Mouse (Mus musculus) thymus, adult 2 months (tissue): ENCODE measurements at regions not wholly inside any gene's neighbourhood (a gene's known extent, or its start where the extent isn't known, plus 50 kb on each side); places are given as distances from the start of the nearest gene placed in this dataset.

Experiments
- DNase-seq: peaks from one replicate; pipeline ENCODE4 v3.0.0; 2021
- H3K27ac ChIP-seq: fragments of 200-500 bp; 2 replicates; pipeline ENCODE4 v1.5.1; 2012; ENCODE audit warnings: low read length, control low read depth; ENCODE audit not compliant: control insufficient read depth, insufficient read depth
- H3K27me3 ChIP-seq: fragments of 200-500 bp; 2 replicates; pipeline ENCODE4 v1.6.1; 2012; ENCODE audit warnings: mild to moderate bottlenecking, low read length, moderate library complexity, mixed read lengths; ENCODE audit not compliant: control insufficient read depth, insufficient read depth
- H3K36me3 ChIP-seq: fragments of 200-500 bp; 2 replicates; pipeline ENCODE4 v1.6.1; 2012; ENCODE audit warnings: mild to moderate bottlenecking, low read length, moderate library complexity; ENCODE audit not compliant: control insufficient read depth, insufficient read depth
- H3K4me1 ChIP-seq: fragments of 200-500 bp; replicated peaks from 2 replicates; pipeline ENCODE4 v1.6.1; 2012; ENCODE audit warnings: low read length; ENCODE audit not compliant: control insufficient read depth, insufficient read depth
- H3K4me3 ChIP-seq: fragments of 200-500 bp; 2 replicates; pipeline ENCODE4 v1.5.1; 2012; ENCODE audit warnings: mild to moderate bottlenecking, low read length, control low read depth, moderate library complexity; ENCODE audit not compliant: control insufficient read depth, insufficient read depth
- CTCF ChIP-seq: fragments of 200-500 bp; IDR thresholded peaks from 2 replicates; pipeline ENCODE4 v1.5.1; 2012; ENCODE audit warnings: mild to moderate bottlenecking, control low read depth, low read length, moderate library complexity, borderline replicate concordance; ENCODE audit not compliant: control insufficient read depth, poor library complexity, insufficient read depth; ENCODE audit errors: extremely low read depth
- POLR2A ChIP-seq: fragments of 200-500 bp; IDR thresholded peaks from 2 replicates; pipeline ENCODE4 v1.6.1; 2012; ENCODE audit warnings: mild to moderate bottlenecking, low read length, control low read depth, moderate library complexity; ENCODE audit not compliant: control insufficient read depth, poor library complexity, insufficient read depth; ENCODE audit errors: extremely low read depth
- WGBS: fragments of 180-500 bp; shearing (Covaris S2); methylation state at CpG from one replicate; pipeline ENCODE4 v1.1.7; 2018; 5-methylcytosine and 5-hydroxymethylcytosine counted together

DNA sequence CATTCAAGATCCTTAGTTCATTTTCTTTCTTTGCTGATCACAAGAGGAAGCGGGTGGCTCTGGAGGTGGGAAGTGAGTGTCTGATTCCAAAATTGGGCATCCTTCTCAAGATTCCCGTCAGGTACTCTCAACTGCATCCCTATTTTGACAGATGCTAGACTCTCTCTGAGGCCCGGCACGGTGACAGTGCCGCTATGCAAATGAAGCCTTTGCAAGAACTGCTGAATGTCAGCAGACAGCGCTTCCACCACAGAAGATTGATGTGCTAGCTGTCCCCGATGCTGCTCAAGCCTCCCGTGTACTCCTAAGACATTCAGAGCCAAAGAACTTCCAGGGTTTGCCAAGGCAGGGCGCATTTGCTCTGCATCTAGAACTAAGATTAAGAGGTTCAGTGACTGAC lies 50.9 kb upstream of the Cpne4 start:
- Histone ChIP-seq H3K27me3 (no peaks in the 10 kb centered on the region), H3K4me3 (no peak overlapping the region), H3K4me1 (no peaks in the 10 kb centered on the region), H3K27ac (no peak overlapping the region), H3K36me3 (no peaks in the 10 kb centered on the region)
- no peak for TF ChIP-seq POLR2A
- no peak for TF ChIP-seq CTCF
- DNase-seq: no peak
- 87% methylated on average over 9 of the region's 9 CpGs for WGBS

DNA sequence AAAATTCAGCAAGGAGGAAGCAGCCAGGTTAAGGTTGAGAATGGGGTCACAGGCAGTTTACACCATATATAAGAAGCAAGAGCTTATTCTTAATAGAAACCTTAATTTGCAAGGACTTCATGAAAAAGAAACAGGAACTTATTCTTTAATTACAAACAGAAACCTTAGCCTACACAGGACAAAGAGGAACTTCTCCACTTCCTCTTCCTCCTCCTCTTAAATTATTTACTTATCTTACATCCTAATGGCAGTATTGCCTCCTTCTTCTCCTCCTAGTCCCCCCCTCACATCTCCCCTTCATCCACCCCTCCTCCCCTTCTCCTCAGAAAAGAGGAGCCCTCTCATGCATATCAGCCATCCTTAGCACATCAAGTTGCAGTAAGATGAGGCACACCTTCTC lies 56.4 kb upstream of the Cpne4 start:
- Histone ChIP-seq H3K27ac (no peak overlapping the region), H3K27me3 (no peaks in the 10 kb centered on the region), H3K4me1 (no peaks in the 10 kb centered on the region), H3K4me3 (no peak overlapping the region), H3K36me3 (no peaks in the 10 kb centered on the region)
- no peak for DNase-seq
- TF ChIP-seq POLR2A (no peak), CTCF (no peak)

DNA sequence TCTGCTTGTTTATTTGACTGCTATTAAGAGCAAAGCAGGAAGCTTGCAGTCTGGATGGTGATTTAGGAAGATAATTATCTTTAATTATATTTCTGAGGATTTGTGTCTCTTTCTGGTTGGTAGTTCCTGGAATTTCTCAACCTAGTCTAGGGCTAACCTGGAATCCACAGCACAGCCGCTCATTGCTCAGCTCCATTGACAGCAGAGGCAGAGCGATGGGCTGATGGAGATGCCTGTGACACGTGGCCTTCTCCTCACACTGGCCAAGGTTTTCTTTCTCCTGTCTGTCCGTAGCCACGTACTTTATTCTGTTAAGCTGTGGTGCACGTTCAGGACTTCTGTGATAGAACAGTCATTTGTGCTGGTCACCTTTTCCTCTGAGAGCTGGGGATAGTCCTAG lies 57.7 kb upstream of the Cpne4 start:
- Histone ChIP-seq H3K36me3 (no peaks in the 10 kb centered on the region), H3K27me3 (no peaks in the 10 kb centered on the region), H3K4me1 (no peaks in the 10 kb centered on the region), H3K27ac (no peak overlapping the region), H3K4me3 (no peak overlapping the region)
- no peak for DNase-seq
- WGBS: 75% methylated on average over 6 of the region's 6 CpGs
- TF ChIP-seq CTCF: no peak
- no peak for TF ChIP-seq POLR2A

DNA sequence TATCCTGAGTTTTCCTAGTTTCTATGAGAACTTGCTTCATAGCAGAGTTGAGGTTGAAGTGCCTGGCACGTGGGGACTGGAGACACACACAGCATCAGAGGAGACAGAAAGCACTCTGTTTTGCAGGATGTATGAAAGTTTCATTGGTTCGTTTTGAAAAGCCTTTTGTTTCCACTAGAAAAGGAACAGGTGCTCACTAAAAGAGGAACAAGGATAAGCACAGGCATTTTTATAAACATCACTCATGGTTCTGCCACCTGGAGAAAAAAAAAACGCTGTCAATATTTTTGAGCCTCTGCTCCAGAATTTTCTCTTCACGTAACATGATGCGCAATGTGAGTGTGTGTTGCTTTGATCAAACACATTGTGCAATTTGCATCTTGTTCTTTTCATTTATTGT lies 64.6 kb upstream of the Cpne4 start:
- no peaks in the 10 kb centered on the region for H3K36me3 ChIP-seq
- TF ChIP-seq CTCF (no peak), POLR2A (no peak)
- no peak for DNase-seq
- H3K4me3 ChIP-seq: no peak overlapping the region
- no peak overlapping the region for H3K27ac ChIP-seq
- no peaks in the 10 kb centered on the region for H3K4me1 ChIP-seq
- H3K27me3 ChIP-seq: no peaks in the 10 kb centered on the region
- 47% methylated on average over 5 of the region's 5 CpGs for WGBS

DNA sequence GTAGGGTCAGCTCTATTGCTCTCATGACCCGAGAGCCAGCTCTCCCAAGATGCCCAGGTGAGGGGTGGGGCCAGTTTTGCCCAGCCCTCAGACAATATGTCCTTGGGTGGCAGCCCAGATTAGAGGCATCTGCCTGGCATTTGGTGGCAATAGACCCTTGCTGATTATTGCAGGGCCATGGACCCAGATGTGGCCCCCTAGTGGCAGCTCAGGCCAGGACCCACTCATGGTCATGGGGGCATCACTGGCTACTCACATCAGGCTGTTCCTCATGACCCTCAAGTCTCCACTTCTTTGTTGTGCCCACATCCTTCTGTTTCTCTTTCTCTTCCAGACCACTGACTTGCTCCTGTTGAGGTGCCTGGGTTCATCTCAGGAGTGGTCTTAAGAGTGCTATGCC lies 66.4 kb upstream of the Cpne4 start:
- Histone ChIP-seq H3K36me3 (no peaks in the 10 kb centered on the region), H3K4me3 (no peak overlapping the region), H3K27me3 (no peaks in the 10 kb centered on the region), H3K4me1 (no peaks in the 10 kb centered on the region), H3K27ac (no peak overlapping the region)
- DNase-seq: no peak
- TF ChIP-seq POLR2A (no peak), CTCF (no peak)
- 87% methylated on average over 1 of the region's 1 CpGs for WGBS

DNA sequence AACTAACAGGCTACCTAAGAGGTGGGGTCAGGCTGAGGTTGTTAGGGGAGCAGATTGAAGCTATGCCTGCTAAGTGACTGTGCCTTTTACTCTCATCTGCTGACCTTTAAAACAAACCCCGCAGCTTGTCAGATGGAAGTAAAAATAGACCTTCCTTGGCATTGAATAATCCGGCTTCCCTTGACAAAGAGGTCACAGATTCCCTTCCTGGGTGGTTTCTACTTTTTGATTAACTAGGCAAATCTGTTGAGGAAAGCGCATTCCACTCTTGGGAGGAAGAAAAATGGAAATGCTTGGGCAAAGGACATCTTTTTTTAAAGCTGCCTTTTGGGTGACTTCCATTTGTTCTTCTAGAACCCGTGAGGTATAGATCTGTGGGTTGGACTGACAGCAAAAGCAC lies 72.3 kb upstream of the Cpne4 start:
- Histone ChIP-seq H3K4me3 (no peak overlapping the region), H3K36me3 (no peaks in the 10 kb centered on the region), H3K27ac (no peak overlapping the region), H3K27me3 (no peaks in the 10 kb centered on the region), H3K4me1 (no peaks in the 10 kb centered on the region)
- TF ChIP-seq CTCF (no peak), POLR2A (no peak)
- DNase-seq: no peak
- WGBS: 88% methylated on average over 4 of the region's 4 CpGs

DNA sequence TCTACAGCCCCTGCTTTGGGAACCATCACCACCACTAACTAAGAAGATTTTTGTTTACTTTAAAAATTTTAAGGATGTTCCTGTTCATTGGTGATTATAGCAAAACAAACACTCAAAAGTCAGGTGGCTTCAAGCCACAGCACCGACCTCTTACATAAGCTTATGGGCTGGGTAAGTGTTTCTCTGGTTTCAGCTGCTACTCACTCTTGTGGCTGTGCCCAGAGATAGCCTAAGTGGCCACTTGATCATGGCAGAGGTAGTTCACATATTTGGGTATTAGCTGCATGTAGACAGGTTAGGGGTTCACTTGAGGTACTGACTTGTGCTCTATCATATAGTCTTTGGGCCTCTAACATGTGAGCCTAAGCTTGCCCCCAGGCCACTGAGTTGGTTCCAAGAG lies 79.8 kb upstream of the Cpne4 start:
- Histone ChIP-seq H3K4me1 (no peaks in the 10 kb centered on the region), H3K27ac (no peak overlapping the region), H3K36me3 (no peaks in the 10 kb centered on the region), H3K27me3 (no peaks in the 10 kb centered on the region), H3K4me3 (no peak overlapping the region)
- no peak for DNase-seq
- no peak for TF ChIP-seq CTCF
- no peak for TF ChIP-seq POLR2A
- 81% methylated on average over 1 of the region's 1 CpGs for WGBS
